Mouse (Mus musculus) cerebellum, adult 2 months (tissue): Measurements from ENCODE around the gene Dab2ip.

Experiments
- CTCF ChIP-seq: fragments of 200-500 bp; IDR thresholded peaks from 2 replicates; pipeline ENCODE4 v1.5.1; 2011; ENCODE audit warnings: low read depth, mild to moderate bottlenecking, control low read depth, low read length, moderate library complexity, borderline replicate concordance; ENCODE audit not compliant: insufficient read depth
- POLR2A ChIP-seq: fragments of 200-500 bp; IDR thresholded peaks from 2 replicates; pipeline ENCODE4 v1.6.1; 2011; ENCODE audit warnings: low read length, control low read depth, borderline replicate concordance; ENCODE audit not compliant: insufficient read depth

DNA sequence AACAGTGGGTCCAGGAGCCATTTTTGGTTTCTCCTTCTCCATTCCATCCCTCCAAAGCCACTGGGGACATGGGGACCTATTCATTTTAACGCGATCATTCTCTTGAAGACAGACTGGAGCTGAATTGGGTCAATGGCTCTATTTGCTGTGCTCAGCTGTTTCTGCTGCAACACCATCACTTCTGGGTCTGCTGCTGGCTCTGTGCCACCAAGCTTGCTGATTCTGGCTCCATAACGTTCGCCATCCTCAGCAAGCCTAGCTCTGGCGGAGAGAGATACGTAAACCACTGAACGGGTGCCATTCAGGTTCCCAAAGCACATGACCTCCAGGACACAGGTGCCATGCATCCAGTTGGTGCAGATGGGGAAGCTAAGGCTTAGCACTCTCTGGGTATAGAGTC lies 128.0 kb downstream of the Dab2ip start:
- TF ChIP-seq CTCF (no peak), POLR2A (no peak)
